Mouse (Mus musculus) megakaryocyte, embryonic 14.5 days (primary cell): ENCODE measurements around the gene Mrpl33.

Source experiments
- FLI1 ChIP-seq: IDR thresholded peaks from 2 replicates; pipeline ENCODE4 v1.6.1; 2012; ENCODE audit warnings: low read length, inconsistent platforms, mixed read lengths
- GATA1 ChIP-seq: IDR thresholded peaks from 3 replicates; pipeline ENCODE4 v1.6.1; 2012; ENCODE audit warnings: mixed read lengths, low read length, inconsistent platforms, borderline replicate concordance

GRCm38 (mm10) chr5:31562036-31562666 is 34.6 kb upstream of the Mrpl33 start:
- TF ChIP-seq GATA1, result no peak
- TF ChIP-seq FLI1, result no peak
